Mouse (Mus musculus) cerebellum, adult 8-10 months (tissue): Measurements from ENCODE around the gene Celsr3.

ENCODE experiments used
- DNase-seq: peaks from one replicate; pipeline ENCODE4 v3.0.0; 2022

Gene Celsr3

GRCm38 (mm10) chr9:108807674-108808073 lies 18.4 kb upstream of the Celsr3 start:
- DNase-seq: no peak

- DNase-seq: peak; percentile 95
Measured at GRCm38 (mm10) chr9:108808163-108808665, 17.9 kb upstream of the Celsr3 start, which contains the start of gene Nckipsd. Gene Nckipsd (plus strand): TSS chr9:108808368.

GRCm38 (mm10) chr9:108809188-108809587 lies 16.9 kb upstream of the Celsr3 start:
- no peak for DNase-seq

- no peak for DNase-seq
Measured at GRCm38 (mm10) chr9:108809723-108810122, 16.4 kb upstream of the Celsr3 start.

GRCm38 (mm10) chr9:108810516-108810915 lies 15.6 kb upstream of the Celsr3 start:
- DNase-seq: no peak

GRCm38 (mm10) chr9:108815557-108815956 lies 10.6 kb upstream of the Celsr3 start:
- no peak for DNase-seq

- DNase-seq: peak; percentile 62
Measured at GRCm38 (mm10) chr9:108819495-108819894, 6.6 kb upstream of the Celsr3 start.

GRCm38 (mm10) chr9:108820077-108820476 lies 6.0 kb upstream of the Celsr3 start:
- no peak for DNase-seq

- no peak for DNase-seq
Measured at GRCm38 (mm10) chr9:108824144-108824685, 1.9 kb upstream of the Celsr3 start.

GRCm38 (mm10) chr9:108824755-108825413 lies 1.2 kb upstream of the Celsr3 start:
- DNase-seq: peak; percentile 99

- peak; percentile 78 for DNase-seq
Measured at GRCm38 (mm10) chr9:108826700-108827340, 700 bp downstream of the Celsr3 start.

- no peak for DNase-seq
Measured at GRCm38 (mm10) chr9:108827454-108827853, 1.3 kb downstream of the Celsr3 start.

GRCm38 (mm10) chr9:108827906-108828305 lies 1.8 kb downstream of the Celsr3 start:
- DNase-seq: peak; percentile 52

- no peak for DNase-seq
Measured at GRCm38 (mm10) chr9:108831637-108832036, 5.5 kb downstream of the Celsr3 start.

GRCm38 (mm10) chr9:108832390-108833108 lies 6.4 kb downstream of the Celsr3 start:
- peak; percentile 69 for DNase-seq

GRCm38 (mm10) chr9:108842989-108843388 lies 16.9 kb downstream of the Celsr3 start:
- peak; percentile 75 for DNase-seq

- DNase-seq: no peak
Measured at GRCm38 (mm10) chr9:108845390-108845789, 19.3 kb downstream of the Celsr3 start.

- DNase-seq: no peak
Measured at GRCm38 (mm10) chr9:108847374-108847773, 21.3 kb downstream of the Celsr3 start.

- no peak for DNase-seq
Measured at GRCm38 (mm10) chr9:108848419-108848818, 22.3 kb downstream of the Celsr3 start.

GRCm38 (mm10) chr9:108852976-108853375 lies 26.9 kb downstream of the Celsr3 start, which contains the start of gene Slc26a6:
Gene Slc26a6 (plus strand): TSS chr9:108853283.
- no peak for DNase-seq

GRCm38 (mm10) chr9:108853635-108854240 lies 27.6 kb downstream of the Celsr3 start:
- peak; percentile 92 for DNase-seq

GRCm38 (mm10) chr9:108854241-108854696 lies 28.1 kb downstream of the Celsr3 start:
- peak; percentile 76 for DNase-seq

- no peak for DNase-seq
Measured at GRCm38 (mm10) chr9:108855335-108855734, 29.2 kb downstream of the Celsr3 start.
